Mouse (Mus musculus): ENCODE results near the gene Acr. TPM values are rescaled to one million over a fixed set of nuclear protein-coding genes. Genes with fewer than 3 reads are reported as not detected.

Acr gene
- polyA plus RNA-seq, 1 experiment: 0.56 TPM

DNA sequence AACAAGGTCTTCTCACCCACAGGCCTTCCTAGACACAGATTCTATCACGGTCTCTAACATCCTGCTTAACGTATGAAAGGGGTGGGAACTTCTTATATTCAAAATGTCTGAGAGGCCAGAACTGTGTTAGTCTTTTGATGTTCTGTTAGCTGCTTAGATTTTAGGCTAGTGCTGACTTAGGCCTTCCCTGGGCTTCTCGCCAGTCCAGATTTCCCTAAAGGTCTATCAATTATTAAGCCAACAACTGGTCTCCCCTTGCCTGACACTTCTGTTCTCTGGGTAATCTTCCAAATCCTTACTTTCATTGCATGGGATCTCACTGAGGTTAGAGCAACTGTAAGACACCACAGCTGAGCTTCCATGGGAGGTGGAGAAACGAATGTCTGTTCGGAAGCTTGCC, 21.0 kb downstream of the Acr start:
- H3K4me1 ChIP-seq (ENCODE audit: control insufficient read depth, insufficient read depth, insufficient read length, low read length): peaks cover 2% of the 10 kb centered on the region; the same call in 1 of the 2 replicates
- no peak overlapping the region for H3K4me3 ChIP-seq (ENCODE audit: low read depth, low read length)
- WGBS: 66% methylated on average over 5 of the region's 5 CpGs
- H3K27ac ChIP-seq (ENCODE audit: insufficient read depth, low read depth, low read length): no peak overlapping the region
- no peak for TF ChIP-seq CTCF (IDR thresholded peaks at IDR 0.05; ENCODE audit: extremely low read depth, insufficient read length, insufficient replicate concordance, low read depth, low read length)
- TF ChIP-seq POLR2A (IDR thresholded peaks at IDR 0.05; ENCODE audit: low read depth, low read length): no peak
- no peaks in the 10 kb centered on the region for H3K36me3 ChIP-seq (ENCODE audit: control insufficient read depth, insufficient read depth, low read length)
- H3K27me3 ChIP-seq (ENCODE audit: control insufficient read depth, insufficient read depth, low read length): no peaks in the 10 kb centered on the region

DNA sequence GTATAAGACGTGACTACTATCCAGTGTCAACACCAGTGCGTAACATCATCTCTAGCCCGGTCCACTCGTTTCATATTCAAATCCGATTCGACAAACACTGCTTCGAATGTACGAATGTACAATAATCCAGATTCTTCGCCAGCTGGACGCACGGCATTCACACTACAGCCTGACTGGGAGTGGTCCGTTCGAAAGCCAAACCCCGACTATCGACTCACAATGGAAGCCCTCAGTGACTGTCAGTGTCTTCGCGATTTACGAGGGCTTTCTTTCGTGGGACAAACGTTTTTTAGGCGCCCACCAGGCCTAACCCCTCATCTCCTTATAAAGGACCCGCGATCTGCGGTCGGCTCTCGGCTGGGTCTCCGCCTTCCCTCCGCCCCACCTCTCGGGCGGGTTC, 23.2 kb downstream of the Acr start:
- no peak for TF ChIP-seq CTCF (IDR thresholded peaks at IDR 0.05; ENCODE audit: extremely low read depth, insufficient read length, insufficient replicate concordance, low read depth, low read length)
- Histone ChIP-seq H3K36me3 (ENCODE audit: control insufficient read depth, insufficient read depth, low read length) (no peaks in the 10 kb centered on the region), H3K27me3 (ENCODE audit: control insufficient read depth, insufficient read depth, low read length) (no peaks in the 10 kb centered on the region), H3K4me3 (ENCODE audit: low read depth, low read length) (peak overlapping the region; percentile 91), H3K27ac (ENCODE audit: insufficient read depth, low read depth, low read length) (no peak overlapping the region), H3K4me1 (ENCODE audit: control insufficient read depth, insufficient read depth, insufficient read length, low read length) (peaks cover 2% of the 10 kb centered on the region; the same call in 1 of the 2 replicates)
- 1% methylated on average over 30 of the region's 30 CpGs for WGBS

DNA sequence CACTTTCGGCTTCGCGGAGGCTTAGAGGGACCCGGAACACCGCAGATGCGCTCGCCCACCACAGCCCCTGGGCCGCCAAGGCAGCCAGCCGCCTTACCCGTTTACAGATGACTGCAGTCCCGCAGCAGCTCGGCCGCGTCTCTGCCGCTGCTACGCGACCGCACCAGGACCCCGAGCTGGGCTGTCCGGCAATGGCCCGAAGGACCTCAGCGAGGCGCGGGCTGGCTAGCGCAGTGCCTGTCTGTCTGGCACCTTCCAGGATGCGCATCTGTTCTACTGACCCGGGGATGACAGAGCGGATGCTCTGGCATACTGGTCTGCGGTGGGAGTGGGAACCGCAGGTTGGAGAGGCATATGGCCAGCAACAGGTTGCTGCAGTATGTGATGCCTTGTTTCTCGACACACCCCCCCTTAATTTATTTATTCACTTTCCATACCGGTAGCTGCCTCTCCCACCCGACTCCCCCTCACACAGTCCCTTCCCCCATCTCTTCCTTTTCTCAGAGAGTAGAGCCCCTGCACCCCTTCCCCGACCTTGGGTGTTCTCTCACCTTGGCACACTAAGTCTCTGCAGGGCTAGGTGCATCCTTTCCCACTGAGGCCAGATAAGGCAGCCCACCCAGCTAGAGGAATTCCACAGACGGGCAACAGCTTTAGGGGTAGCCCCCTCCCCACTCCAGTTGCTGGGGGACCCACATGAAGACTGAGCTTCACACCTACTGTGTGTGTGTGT, 23.8 kb downstream of the Acr start, which contains the start of gene Rabl2:
Gene Rabl2, minus strand, starts transcription at position 201 of the 733 bp plus-strand sequence.
- H3K36me3 ChIP-seq (ENCODE audit: control insufficient read depth, insufficient read depth, low read length): no peaks in the 10 kb centered on the region
- H3K4me3 ChIP-seq (ENCODE audit: low read depth, low read length): peak within 1 kb of the TSS; percentile 91
- under 1% methylated on average over 35 of the region's 35 CpGs for WGBS
- H3K27ac ChIP-seq (ENCODE audit: insufficient read depth, low read depth, low read length): no peak within 1 kb of the TSS
- peak; percentile 28; the same call in 1 of the 2 replicates for TF ChIP-seq POLR2A (IDR thresholded peaks at IDR 0.05; ENCODE audit: low read depth, low read length)
- TF ChIP-seq CTCF (IDR thresholded peaks at IDR 0.05; ENCODE audit: extremely low read depth, insufficient read length, insufficient replicate concordance, low read depth, low read length): no peak
- H3K27me3 ChIP-seq (ENCODE audit: control insufficient read depth, insufficient read depth, low read length): no peaks in the 10 kb centered on the region
- peaks cover 2% of the 10 kb centered on the region; the same call in 1 of the 2 replicates for H3K4me1 ChIP-seq (ENCODE audit: control insufficient read depth, insufficient read depth, insufficient read length, low read length)

DNA sequence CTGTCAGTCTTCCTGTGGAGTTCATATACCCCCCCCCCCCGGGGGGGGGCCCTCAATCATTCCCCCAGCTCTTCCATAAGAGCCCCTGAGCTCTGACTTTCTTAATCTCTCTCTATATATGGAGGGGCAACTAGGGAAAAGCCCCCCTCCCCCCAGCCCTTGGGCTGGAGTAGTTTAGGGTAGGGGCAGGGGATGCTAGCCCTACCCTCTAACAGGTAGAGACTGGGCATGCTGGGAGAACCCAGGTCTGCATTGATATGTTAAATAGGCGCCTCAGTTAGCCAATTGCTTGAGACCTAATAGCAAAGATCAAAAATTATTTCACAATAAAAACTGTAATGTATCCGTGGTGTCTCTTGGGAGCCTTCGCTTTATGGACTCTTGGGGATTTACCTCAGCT, 24.4 kb downstream of the Acr start:
- TF ChIP-seq CTCF (IDR thresholded peaks at IDR 0.05; ENCODE audit: extremely low read depth, insufficient read length, insufficient replicate concordance, low read depth, low read length): no peak
- no peak for TF ChIP-seq POLR2A (IDR thresholded peaks at IDR 0.05; ENCODE audit: low read depth, low read length)
- Histone ChIP-seq H3K4me1 (ENCODE audit: control insufficient read depth, insufficient read depth, insufficient read length, low read length) (peaks cover 2% of the 10 kb centered on the region; the same call in 1 of the 2 replicates), H3K27ac (ENCODE audit: insufficient read depth, low read depth, low read length) (no peak overlapping the region), H3K36me3 (ENCODE audit: control insufficient read depth, insufficient read depth, low read length) (no peaks in the 10 kb centered on the region), H3K27me3 (ENCODE audit: control insufficient read depth, insufficient read depth, low read length) (no peaks in the 10 kb centered on the region), H3K4me3 (ENCODE audit: low read depth, low read length) (no peak overlapping the region)
- WGBS: 44% methylated on average over 4 of the region's 4 CpGs

DNA sequence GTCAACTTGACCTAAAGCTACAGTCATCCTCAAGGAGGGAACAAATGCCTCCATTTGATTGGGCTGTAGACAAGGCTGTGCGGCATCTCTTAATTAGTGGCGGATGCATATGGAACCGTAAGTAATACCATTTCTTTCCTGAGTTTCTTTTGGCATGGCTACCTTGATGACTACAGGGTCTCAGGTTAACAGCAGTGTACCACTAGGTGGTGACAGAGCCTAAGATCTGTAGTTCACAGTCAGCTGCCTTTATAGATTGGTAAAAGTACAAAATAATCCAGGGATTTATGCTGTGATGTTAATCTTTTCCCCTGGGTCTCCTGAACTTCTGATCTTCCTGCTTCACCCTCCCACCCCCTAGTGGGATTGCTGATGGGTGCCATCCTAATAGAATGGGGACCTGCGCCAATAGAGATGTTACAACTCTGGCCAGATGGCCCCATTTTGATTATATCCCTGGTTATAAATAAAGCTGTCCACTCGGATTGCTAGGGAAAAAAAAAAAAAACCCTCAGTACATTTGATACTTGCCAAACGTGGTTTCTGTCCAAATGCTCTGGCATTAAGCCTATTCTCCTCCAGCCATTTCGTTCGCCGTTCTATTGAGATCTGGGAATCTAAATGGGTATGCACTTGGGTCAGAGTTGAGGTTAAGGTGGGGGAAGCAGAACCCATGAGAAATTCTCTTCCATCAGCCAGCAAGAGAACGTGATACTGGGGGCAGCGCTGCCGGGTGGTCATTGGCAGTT, 37.9 kb downstream of the Acr start:
- Histone ChIP-seq H3K36me3 (ENCODE audit: control insufficient read depth, insufficient read depth, low read length) (no peaks in the 10 kb centered on the region), H3K4me3 (ENCODE audit: low read depth, low read length) (no peak overlapping the region), H3K27me3 (ENCODE audit: control insufficient read depth, insufficient read depth, low read length) (no peaks in the 10 kb centered on the region), H3K4me1 (ENCODE audit: control insufficient read depth, insufficient read depth, insufficient read length, low read length) (no peaks in the 10 kb centered on the region), H3K27ac (ENCODE audit: insufficient read depth, low read depth, low read length) (no peak overlapping the region)
- WGBS: 71% methylated on average over 12 of the region's 12 CpGs
- TF ChIP-seq CTCF (IDR thresholded peaks at IDR 0.05; ENCODE audit: extremely low read depth, insufficient read length, insufficient replicate concordance, low read depth, low read length) (no peak), POLR2A (IDR thresholded peaks at IDR 0.05; ENCODE audit: low read depth, low read length) (no peak)

DNA sequence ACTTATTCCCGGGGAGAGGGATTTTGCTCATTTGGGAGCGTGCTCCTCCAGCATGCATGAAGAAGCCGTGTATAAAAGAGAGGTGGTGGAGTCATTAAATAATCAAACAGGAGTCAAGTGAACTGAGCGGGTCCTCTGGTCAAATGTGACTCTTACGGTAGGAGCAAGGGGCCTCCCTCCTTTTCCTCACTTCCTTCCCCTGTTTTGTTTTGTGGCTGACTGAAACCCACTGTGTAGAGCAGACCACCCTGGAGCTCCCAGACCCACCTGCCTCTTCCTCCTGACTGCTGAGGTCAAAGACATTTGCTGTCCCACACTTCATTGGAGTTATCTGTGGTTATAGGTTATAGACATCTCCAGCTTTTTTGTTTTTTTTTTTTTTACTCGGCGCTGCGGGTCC, 39.4 kb downstream of the Acr start:
- H3K36me3 ChIP-seq (ENCODE audit: control insufficient read depth, insufficient read depth, low read length): no peaks in the 10 kb centered on the region
- TF ChIP-seq CTCF (IDR thresholded peaks at IDR 0.05; ENCODE audit: extremely low read depth, insufficient read length, insufficient replicate concordance, low read depth, low read length) (no peak), POLR2A (IDR thresholded peaks at IDR 0.05; ENCODE audit: low read depth, low read length) (no peak)
- no peaks in the 10 kb centered on the region for H3K4me1 ChIP-seq (ENCODE audit: control insufficient read depth, insufficient read depth, insufficient read length, low read length)
- H3K27me3 ChIP-seq (ENCODE audit: control insufficient read depth, insufficient read depth, low read length): no peaks in the 10 kb centered on the region
- H3K4me3 ChIP-seq (ENCODE audit: low read depth, low read length): no peak overlapping the region
- H3K27ac ChIP-seq (ENCODE audit: insufficient read depth, low read depth, low read length): no peak overlapping the region
- WGBS: 73% methylated on average over 8 of the region's 8 CpGs

DNA sequence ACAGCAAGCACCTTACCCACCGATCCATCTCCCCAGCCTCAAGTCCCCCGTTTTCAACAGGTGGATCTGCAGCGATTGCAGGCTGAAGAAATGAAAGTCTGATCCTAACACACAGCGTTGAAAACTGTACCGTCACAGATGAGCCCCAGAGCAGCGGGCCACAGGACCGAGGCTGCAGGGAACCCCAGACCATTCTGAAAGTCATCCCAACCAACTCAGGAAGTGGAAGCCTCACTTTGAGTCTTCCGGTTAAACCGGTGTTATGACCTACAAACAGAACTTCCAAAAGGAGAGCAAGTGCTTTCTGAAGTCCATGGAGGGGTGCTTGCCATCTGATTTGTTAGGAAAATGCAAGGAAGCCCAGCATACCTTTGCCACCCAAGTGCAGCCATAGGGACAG, 39.8 kb downstream of the Acr start:
- Histone ChIP-seq H3K36me3 (ENCODE audit: control insufficient read depth, insufficient read depth, low read length) (no peaks in the 10 kb centered on the region), H3K4me1 (ENCODE audit: control insufficient read depth, insufficient read depth, insufficient read length, low read length) (no peaks in the 10 kb centered on the region), H3K27ac (ENCODE audit: insufficient read depth, low read depth, low read length) (no peak overlapping the region), H3K4me3 (ENCODE audit: low read depth, low read length) (no peak overlapping the region), H3K27me3 (ENCODE audit: control insufficient read depth, insufficient read depth, low read length) (no peaks in the 10 kb centered on the region)
- TF ChIP-seq CTCF (IDR thresholded peaks at IDR 0.05; ENCODE audit: extremely low read depth, insufficient read length, insufficient replicate concordance, low read depth, low read length) (no peak), POLR2A (IDR thresholded peaks at IDR 0.05; ENCODE audit: low read depth, low read length) (no peak)
- 69% methylated on average over 9 of the region's 9 CpGs for WGBS
